Mouse (Mus musculus) testis, adult 2 months (tissue): ENCODE results near the gene Pds5a.

Source experiments
- CTCF ChIP-seq: fragments of 200-500 bp; IDR thresholded peaks from 2 replicates; pipeline ENCODE4 v1.5.1; 2012; ENCODE audit warnings: low read depth, mild to moderate bottlenecking, inconsistent platforms, low read length, moderate library complexity; ENCODE audit not compliant: control insufficient read depth, insufficient read depth, insufficient replicate concordance
- POLR2A ChIP-seq: fragments of 200-500 bp; IDR thresholded peaks from 2 replicates; pipeline ENCODE4 v1.6.1; 2012; ENCODE audit warnings: low read depth, mild to moderate bottlenecking, inconsistent platforms, low read length, moderate library complexity; ENCODE audit not compliant: control insufficient read depth

DNA sequence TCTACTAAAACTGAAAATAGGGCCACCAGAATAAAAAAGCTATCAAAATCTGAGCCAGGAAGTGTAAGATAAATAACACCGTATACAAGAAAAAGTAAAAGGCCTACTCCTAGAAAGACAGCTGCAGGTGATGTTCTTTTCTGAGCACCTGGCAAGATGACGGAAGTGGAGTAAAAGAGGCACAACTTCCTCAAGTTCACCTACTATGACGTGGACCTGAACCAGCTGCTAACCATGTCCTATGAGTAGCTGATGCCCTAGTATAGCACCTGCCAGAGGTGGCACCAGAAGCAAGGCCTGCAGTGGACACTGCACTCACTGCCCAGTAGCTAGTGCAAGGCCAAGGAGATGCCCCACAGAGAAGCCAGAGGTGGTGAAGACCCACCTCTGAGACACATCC lies 9.3 kb downstream of the Pds5a start:
- TF ChIP-seq CTCF (no peak), POLR2A (no peak)
